Mouse (Mus musculus) lung, adult 2 months (tissue): ENCODE data around the gene Elmsan1.

Experiments used
- CTCF ChIP-seq: fragments of 200-500 bp; IDR thresholded peaks from 2 replicates; pipeline ENCODE4 v1.5.1; 2011; ENCODE audit warnings: mild to moderate bottlenecking, low read length, control low read depth; ENCODE audit not compliant: insufficient read depth
- POLR2A ChIP-seq: fragments of 200-500 bp; IDR thresholded peaks from 2 replicates; pipeline ENCODE4 v1.6.1; 2011; ENCODE audit warnings: low read depth, mild to moderate bottlenecking, control low read depth, low read length, borderline replicate concordance; ENCODE audit errors: extremely low read depth

GRCm38 (mm10) chr12:84198076-84198679 lies 20.5 kb downstream of the Elmsan1 start:
- TF ChIP-seq POLR2A (no peak), CTCF (no peak)
